Mouse (Mus musculus): Measurements from ENCODE around the gene Sec16a.
A peak's percentile ranks its signal among the peaks of the same experiment; 100 is the strongest.

Sec16a gene

GRCm38 (mm10) chr2:26444946-26445665 is at the start of gene Sec16a:
Gene Sec16a, minus strand, starts transcription at chr2:26445216.
- DNase-seq = peak; percentile 100

GRCm38 (mm10) chr2:26494396-26494795 is 49.4 kb upstream of the Sec16a start:
- no peak for DNase-seq

GRCm38 (mm10) chr2:26493021-26493781 is 48.2 kb upstream of the Sec16a start:
- no peak for DNase-seq

DNA sequence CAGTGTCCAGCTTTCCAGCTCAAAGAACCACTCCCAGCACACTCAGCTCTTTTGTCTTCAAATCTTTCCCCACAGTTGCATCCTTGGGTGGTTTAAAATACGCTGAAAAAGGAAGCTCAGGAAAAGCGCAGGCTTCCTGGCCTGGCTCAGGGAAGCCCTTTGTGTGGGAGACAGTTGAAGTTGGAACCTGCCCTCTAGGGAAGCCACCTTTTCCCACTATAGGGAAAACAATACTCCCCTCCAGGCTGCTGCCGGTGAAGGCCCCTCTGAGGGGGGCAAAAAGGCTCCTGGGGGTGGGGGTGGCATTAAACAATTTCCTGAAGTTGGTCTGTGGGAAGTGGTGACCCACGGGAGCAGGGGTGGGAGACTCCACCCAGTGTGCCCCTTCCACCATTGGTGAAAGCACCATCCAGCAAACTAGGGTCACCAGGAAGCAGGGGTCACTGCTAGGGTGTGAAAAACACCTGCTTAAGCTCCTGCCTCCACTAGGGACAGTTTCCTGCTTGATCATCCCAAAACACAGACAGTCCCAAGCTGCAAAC is 45.8 kb upstream of the Sec16a start:
- DNase-seq = no peak

DNA sequence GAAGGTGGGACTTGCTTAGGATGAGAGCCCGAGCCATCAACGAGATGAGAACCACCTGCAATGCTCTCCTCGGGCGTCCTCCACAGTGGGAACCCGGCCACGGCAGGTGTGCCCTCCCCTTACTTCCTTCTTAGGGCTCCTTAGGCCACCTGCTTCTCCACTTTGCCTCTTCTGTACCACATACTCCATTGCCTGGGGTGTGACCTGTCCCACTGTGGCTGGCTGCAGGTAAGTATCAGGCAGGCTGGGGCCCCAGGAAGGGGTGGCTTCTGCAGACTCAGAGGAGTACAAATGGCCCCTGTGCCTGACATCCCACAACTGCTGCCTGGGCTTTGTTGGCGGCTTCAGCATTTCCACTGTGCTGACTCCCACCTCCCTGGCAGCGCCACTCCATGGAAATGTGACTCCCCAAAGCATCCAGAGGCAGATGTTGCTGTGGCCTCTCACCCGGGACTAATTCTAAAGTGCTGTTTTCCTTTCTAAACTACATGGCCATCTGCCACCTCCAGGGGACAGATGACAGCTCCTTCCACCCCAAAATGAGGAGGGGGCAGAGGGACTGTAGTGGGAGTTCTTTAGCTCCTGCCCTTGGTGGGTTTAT is 43.6 kb upstream of the Sec16a start:
- no peak for DNase-seq

- DNase-seq = no peak
Measured at GRCm38 (mm10) chr2:26487322-26488021, 42.5 kb upstream of the Sec16a start.

DNA sequence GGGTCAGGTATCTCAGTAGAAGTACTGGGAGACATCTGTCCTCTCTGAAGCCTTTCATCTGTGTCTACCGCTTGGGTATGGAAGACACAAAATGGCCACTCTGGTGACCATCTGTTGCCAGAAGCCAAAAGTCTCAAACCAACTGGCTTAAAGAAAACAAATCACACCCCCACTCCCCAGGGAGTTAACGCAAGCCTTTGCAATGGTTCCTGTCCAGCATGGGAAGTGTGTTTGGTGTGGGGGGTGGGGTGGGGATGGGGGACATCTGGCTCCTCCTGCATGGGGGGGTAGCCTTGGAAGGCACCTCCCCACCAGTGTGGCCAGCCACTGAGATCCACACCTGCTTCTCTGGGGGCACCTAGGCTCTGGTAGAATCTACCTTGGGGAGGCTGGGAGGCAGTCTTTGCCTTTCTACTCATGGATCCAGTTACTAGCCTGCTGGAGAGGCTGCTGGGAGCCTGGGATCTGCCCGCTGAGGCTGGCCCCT is 41.9 kb upstream of the Sec16a start:
- DNase-seq = no peak

DNA sequence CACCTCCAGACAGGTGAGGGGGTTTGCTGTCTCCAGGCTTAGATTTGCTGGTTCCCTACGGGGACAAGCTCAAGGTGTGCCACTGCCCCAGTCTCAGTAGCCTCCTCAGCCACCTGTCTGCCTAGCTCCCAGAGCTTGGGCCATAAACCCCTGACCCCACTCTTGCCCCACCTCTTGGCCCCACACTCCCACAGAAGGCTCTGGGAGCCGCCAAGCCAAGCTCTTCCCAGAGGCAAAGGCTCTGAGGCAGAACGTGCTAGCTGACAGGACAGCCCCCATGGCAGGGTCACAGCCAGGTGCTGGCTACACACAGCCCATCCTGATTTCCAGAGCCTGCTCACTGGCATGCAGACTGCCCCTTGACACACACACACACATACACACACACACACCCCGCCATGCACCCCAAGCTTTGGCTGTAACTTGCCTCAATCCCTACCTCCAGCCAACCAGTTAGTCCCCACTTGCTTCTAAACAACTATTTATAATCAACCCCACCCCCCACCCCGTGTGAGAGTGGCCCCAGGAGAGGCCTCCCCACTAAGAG is 41.3 kb upstream of the Sec16a start:
- DNase-seq = no peak

DNA sequence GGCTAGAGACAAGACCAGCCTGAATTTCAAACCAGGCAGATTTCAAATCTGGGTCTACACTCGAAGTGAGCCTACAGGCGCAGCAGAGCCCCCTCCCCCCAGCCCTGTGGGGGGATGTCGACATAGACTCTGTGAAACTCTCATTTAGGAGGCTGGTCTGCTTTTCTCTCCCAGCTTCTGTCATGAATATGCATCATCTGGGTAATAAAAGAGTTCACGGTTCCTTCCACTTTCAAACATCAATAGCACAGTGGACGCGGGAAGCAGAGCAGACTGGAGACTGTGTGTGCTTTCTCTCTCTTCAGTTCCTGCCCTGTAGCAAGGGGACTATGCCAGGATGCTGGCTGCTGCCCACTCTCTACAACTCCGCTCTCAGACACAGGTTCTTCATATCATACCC is 40.7 kb upstream of the Sec16a start:
- DNase-seq = no peak

- DNase-seq = no peak
Measured at GRCm38 (mm10) chr2:26485278-26485677, 40.3 kb upstream of the Sec16a start.

DNA sequence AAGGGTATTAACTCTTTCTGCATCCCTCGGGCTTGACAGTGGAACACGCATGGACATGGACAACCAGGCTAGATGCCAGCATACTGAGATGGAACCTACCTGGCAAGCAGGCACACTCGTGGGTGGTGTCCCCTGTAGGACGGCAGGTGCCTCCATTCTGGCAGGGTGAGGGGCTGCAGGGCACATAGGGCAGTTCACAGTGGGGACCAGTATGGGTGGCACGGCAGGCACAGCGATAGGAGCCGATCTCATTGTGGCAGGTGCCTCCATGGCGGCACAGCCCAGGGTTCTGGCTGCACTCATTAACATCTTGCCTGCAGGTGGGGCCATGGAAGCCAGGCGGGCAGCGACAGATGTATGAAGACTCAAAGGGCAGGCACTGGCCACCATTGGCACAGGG is 39.2 kb upstream of the Sec16a start:
- DNase-seq = no peak

- DNase-seq = no peak
Measured at GRCm38 (mm10) chr2:26483230-26483869, 38.3 kb upstream of the Sec16a start.

- no peak for DNase-seq
Measured at GRCm38 (mm10) chr2:26482824-26483223, 37.8 kb upstream of the Sec16a start.

DNA sequence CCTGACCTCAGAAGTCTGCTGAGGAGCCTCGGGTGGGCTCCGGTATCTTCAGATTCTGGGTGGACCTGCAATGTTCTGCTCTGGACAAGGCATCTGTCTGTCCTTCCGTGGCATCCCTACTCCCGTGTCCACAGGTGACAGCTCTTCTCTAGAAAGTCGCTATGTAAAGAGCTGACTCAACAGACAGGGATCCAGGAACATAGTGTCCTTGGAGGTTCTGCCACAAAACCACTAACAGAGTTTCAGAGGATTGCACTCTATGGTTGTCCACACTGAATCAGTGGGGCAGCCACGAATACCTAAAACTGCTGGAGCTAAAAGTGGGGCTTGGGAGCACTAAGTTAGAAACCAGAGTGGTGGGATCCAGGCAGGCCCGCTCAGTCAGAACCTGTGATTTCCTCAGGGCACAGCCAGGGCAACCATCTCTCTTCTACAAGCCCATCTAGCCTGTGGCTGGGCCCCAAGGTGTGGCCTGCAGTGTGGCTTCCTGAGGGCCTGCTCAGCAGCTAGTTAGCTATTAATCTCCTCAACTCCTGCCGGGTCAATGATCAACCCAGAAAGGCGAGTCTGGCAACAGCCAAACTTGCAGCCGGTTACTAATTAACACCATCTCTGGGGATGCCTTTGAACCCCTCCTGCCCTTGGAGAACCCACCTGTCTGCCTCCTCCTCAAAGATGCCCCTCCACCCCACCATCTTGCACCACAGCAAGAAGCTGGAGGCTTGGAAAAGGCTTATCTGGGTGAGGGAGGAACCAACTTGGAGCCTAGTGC is 36.9 kb upstream of the Sec16a start:
- DNase-seq = peak; percentile 95

GRCm38 (mm10) chr2:26480911-26481310 is 35.9 kb upstream of the Sec16a start:
- DNase-seq = no peak

DNA sequence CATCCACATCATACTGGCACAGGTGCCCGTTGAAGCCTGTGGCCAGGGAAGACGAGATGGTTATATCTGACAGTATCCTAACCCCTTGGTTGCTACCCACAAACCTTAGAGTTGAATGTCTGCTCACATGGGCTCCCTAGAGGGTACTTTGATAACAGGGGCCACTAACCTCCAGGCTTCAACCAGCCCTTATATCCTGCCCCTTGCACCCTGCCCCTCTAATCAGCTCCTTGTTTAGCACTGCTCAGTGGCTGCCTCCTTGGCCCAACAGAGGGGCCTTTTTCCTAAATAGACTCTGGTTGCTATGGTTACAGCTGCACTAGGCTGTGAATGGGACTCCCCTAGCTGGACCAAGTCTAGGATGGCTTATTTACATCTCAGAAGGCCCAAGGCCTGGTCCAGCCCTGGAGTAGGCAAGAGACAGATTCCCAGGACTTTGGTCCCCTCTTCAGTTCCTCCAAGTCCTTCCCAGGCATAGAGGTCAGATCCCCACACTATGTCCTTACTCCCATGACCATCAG is 33.7 kb upstream of the Sec16a start:
- no peak for DNase-seq

DNA sequence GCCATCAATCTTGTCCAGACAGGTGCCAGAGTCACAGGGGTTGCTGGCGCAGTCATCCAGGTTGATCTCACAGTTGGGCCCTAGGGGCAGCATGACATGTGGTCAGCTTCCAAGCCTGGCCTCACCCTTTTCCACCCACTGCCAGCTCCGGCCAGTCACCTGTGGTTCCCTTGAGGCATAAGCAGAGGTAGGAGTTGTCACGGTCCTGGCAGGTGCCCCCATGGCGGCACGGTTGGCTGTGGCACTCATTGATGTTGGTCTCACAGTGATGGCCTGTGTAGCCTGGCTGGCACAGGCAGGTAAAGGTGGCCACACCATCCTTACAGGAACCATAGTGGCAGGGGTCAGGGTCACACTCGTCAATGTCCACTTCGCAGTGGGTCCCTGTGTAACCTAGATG is 32.9 kb upstream of the Sec16a start:
- DNase-seq = no peak

GRCm38 (mm10) chr2:26475505-26476430 is 30.8 kb upstream of the Sec16a start:
- no peak for DNase-seq

GRCm38 (mm10) chr2:26474789-26475504 is 29.9 kb upstream of the Sec16a start:
- peak; percentile 83 for DNase-seq

Data from kidney, adult 11 months (tissue).